Mouse (Mus musculus) MEL (cell line): ENCODE results near the gene Pcnx2.

Source experiments
- CHD2 ChIP-seq: IDR thresholded peaks from 2 replicates; pipeline ENCODE4 v1.6.1; 2011; ENCODE audit warnings: low read length, improper control_type of control experiment
- CTCF ChIP-seq, 3 experiments: IDR thresholded peaks in 2 of 3; conservative IDR thresholded peaks in 1 of 3; 2 replicates each; pipeline ENCODE4 v1.5.1; 2011 to 2012; ENCODE audit warnings: low read length in 3 of 3, low read depth in 2 of 3, mild to moderate bottlenecking in 2 of 3, improper control_type of control experiment in 1 of 3, inconsistent platforms in 1 of 3, mixed read lengths in 1 of 3, moderate library complexity in 1 of 3; ENCODE audit not compliant: control insufficient read depth in 1 of 3, insufficient read depth in 1 of 3, poor library complexity in 1 of 3, severe bottlenecking in 1 of 3
- E2F4 ChIP-seq: IDR thresholded peaks from 2 replicates; pipeline ENCODE4 v1.6.1; 2011; ENCODE audit warnings: low read depth, low read length, improper control_type of control experiment, borderline replicate concordance
- HCFC1 ChIP-seq: IDR thresholded peaks from 2 replicates; pipeline ENCODE4 v1.6.1; 2012; ENCODE audit warnings: low read depth, mild to moderate bottlenecking, inconsistent platforms, low read length, improper control_type of control experiment, moderate library complexity
- NRF1 ChIP-seq: IDR thresholded peaks from 2 replicates; pipeline ENCODE4 v1.6.1; 2014; ENCODE audit warnings: low read depth, mild to moderate bottlenecking, inconsistent platforms, low read length, improper control_type of control experiment, moderate library complexity; ENCODE audit not compliant: poor library complexity, insufficient read depth, severe bottlenecking
- POLR2A ChIP-seq, 2 experiments: IDR thresholded peaks; 2 replicates each; pipeline ENCODE4 v1.6.1; 2011 to 2012; ENCODE audit warnings: low read length in 2 of 2, mild to moderate bottlenecking in 2 of 2, control low read depth in 1 of 2, improper control_type of control experiment in 1 of 2, low read depth in 1 of 2, moderate library complexity in 1 of 2; ENCODE audit not compliant: control insufficient read depth in 1 of 2, insufficient read depth in 1 of 2, poor library complexity in 1 of 2
- TCF12 ChIP-seq: IDR thresholded peaks from 2 replicates; pipeline ENCODE4 v1.6.1; 2014; ENCODE audit warnings: low read depth, mild to moderate bottlenecking, inconsistent platforms, low read length, improper control_type of control experiment, moderate library complexity

DNA sequence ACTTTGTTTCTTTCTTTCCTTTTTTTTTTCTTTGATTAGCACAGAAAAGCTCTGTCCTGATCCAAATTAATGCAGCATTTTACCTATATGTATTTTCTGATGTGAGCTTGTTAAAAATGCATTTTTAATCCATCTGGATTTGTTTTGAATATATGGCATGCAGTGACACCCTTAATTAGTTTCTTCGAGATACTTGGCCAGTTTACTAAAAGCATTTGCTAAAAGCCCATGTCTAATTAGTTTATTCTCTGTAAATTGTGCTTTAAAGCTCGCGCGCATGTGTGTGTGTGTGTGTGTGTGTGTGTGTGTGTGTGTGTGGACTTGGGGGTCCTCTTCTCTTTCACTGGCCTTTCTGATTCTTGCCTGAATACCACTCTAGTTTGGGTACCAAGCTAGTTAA is 159.2 kb downstream of the Pcnx2 start:
- no peak for TF ChIP-seq NRF1
- no peak for TF ChIP-seq HCFC1
- TF ChIP-seq TCF12: no peak
- TF ChIP-seq CTCF (IDR thresholded peaks at IDR 0.05 in 2 of 3, conservative IDR thresholded peaks at IDR 0.05 in 1 of 3; ENCODE audit: control insufficient read depth in 1 of 3, insufficient read depth in 1 of 3, low read depth in 2 of 3, low read length in 3 of 3, poor library complexity in 1 of 3, severe bottlenecking in 1 of 3): no peak
- no peak for TF ChIP-seq E2F4
- no peak for TF ChIP-seq POLR2A (IDR thresholded peaks at IDR 0.05; ENCODE audit: control insufficient read depth in 1 of 2, insufficient read depth in 1 of 2, low read depth in 1 of 2, low read length in 2 of 2, poor library complexity in 1 of 2)
- no peak for TF ChIP-seq CHD2
